Mouse (Mus musculus) inflammation-experienced regulatory T-cells, adult 6 months (primary cell): ENCODE measurements at regions not wholly inside any gene's neighbourhood (a gene's known extent, or its start where the extent isn't known, plus 50 kb on each side); places are given as distances from the start of the nearest gene placed in this dataset.
"Not testable (repeated sequence)": the region's sequence is repeated elsewhere in the genome, so short reads cannot be mapped to it uniquely, and the experiment has no call there.

Experiments used
- ATAC-seq: one replicate; pipeline ENCODE4 v1.8.0; 2017

DNA sequence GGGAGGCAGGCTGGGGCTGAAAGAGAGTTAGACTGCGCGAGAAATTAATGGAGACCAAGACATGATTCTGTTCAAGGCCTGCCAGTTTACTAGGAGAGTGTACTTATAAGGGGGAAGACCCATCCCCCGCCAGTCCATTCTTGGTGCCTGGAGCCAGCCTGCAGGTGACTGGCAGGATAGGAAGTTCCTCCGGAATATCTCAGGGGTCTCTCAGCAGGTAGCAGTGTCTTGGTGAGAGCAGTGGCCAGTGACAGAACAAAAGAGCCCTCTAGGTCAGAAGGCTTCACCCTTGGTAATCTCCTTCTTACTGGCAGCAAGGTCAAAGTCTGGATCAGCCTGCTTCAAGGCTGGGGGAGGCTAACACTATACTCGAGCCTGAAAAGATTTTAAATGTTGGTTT lies 83.7 kb upstream of the Zfp804b start:
- no peak for ATAC-seq

DNA sequence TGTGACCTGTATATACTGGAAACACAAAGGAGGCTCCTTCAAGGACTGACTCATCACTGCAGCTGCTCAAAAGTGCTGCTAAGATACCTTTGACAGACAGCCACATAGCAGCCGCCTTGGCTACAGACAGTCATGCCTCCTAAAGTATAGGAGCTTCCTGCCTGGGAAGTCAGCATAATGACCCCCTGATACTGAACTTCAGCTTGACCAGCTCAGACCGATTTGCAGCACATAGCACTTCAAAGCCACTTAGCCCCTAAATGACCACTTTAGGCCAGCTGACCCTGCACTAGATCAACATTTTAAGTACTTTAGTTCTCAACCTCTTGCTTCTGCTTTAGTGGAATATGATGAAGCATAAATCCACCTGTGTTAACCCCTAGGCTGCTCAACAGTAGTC lies 91.9 kb upstream of the Zfp804b start:
- no peak for ATAC-seq

DNA sequence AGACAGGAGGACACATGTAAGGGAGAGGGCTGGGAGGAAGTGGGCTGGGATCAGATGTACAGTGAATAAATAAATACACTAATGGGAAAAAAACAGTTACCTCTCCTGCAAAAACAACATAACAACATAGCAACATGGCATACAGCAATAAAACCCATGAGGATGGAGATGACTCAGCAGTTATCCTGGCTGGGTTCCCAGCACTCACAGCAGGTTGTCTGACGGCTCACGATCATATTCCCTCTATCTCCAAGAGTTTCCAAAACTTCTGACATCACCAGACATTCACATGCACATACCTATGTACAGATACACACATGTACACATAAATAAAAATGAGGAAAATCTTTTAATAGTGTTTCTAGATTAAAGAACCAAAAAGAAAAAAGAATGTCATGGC lies 103.4 kb upstream of the Zfp804b start:
- no peak for ATAC-seq

DNA sequence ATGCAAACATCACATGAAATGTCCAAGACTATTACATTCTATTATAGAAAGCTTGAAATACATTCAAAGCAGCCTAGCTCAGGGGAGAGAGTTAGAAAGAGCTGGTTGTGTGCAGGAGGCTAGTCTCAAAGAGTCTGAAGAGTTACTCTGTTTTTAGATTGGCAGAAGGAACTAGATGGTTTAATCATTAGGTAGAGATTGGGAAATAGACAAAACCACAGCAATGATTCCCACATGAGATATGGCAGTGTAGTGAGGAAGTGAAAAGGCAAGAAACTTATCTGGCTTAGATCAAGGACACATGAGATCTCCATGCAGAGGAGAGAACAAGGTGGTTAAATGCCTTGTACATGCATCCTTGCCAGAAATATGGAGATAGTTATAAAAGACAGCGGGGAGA lies 110.3 kb upstream of the Zfp804b start:
- no peak for ATAC-seq

DNA sequence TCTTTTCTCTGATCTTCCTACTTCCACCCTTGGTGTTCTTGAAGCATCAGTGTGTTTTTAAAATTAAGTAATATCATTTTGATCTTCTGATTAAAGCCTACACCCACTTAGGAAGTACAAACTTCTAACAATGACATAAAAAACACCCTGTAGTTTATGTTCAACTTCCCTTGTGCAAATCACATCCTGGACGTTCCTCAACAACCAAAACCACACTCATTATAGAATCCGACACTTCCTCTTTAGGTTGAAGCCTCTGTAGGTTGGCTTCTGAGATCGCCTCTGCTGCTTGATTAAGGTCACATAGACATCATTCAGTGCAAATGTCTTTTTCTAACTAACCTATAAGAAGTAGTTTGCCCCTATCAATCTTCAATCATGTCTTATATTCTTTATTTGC lies 112.5 kb upstream of the Zfp804b start:
- no peak for ATAC-seq

DNA sequence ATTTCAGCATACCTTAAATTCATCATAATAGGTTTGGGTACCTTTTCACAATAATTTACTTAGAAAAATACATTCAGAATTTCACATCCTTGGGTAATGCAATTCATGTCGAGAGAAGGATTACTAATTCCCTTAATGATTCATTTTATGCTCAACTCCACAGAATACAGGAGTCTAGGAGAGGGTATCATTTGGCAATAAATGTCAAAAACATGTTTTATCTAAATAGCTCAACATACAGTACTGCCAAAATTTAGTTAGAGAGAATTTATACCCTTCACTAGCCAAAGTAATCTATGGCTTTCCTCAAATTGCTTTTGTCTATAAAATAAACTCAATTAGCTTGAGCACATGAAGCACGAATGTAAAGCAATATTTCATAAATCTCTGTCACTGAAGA lies 144.6 kb upstream of the Zfp804b start:
- no peak for ATAC-seq

DNA sequence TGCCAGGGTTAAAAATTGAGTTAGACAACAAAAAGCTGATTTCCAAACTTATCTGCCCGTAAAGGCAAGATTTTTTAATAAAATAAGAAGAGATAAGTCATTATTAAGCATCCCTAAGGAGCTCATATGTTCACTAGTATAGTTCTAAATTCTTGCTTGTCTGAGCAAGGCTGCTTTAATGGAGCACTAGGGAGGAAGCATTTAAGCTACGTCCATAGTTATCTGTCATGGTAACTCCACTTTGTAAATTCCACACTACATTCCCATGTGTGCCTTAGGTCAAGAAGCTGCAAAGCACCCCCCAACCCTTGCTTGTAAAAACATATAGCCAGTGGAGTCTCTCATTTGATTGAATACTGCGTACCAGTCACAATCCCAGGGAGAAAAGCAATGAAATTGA lies 145.0 kb upstream of the Zfp804b start:
- no peak for ATAC-seq

DNA sequence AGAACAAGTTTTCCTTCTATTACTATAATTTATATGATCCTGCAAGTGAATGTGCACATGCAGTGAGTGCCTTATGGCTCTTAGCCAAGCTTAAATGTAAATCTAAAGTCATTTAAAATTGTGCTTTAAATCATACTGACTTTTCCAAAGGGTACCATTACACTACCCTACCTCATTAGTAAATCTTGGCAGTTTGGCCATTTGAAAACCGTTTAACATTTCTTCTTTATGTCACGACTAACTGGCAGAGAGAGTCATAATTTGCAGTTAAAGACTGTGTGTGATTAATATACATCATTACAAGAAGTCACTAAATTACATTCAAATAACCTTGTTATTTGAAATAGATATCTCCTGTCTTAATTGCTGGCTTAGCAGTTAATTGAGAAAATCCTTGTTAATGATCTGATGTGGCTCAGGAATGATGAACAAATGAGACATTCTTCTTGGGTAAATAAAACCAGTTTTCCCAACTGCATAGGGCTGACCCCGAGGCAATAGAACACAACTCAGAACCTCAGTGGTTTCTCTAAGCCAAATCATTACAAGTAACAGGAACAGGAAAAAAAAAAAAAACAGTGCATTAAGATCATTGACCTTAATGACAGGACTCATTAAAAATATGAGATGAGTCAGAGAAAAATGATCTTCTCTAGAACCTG lies 173.1 kb upstream of the Zfp804b start:
- no peak for ATAC-seq

DNA sequence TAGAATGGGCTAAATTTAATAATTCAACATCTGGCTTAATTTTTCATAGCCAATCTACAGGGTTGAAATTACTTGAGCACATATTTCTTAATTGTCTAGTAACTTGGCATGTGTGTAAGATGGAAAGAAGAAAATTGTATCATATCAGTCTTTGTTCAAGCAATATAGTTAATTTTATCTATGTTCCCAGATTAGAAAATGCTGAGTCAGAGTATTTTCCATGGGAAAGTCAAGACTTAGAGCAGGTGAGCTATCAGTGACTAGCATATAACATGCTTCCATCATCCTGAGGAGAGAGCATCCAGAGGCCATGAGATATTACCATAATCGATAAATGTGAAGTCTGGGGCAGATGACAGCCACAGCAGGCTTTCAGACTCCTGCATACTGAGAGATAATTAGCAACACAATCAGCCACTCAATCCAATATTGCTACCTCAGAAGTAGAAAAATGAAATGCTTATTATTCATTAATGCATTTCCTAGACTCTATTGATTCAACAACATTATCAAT lies 188.2 kb upstream of the Zfp804b start:
- ATAC-seq, result no peak

DNA sequence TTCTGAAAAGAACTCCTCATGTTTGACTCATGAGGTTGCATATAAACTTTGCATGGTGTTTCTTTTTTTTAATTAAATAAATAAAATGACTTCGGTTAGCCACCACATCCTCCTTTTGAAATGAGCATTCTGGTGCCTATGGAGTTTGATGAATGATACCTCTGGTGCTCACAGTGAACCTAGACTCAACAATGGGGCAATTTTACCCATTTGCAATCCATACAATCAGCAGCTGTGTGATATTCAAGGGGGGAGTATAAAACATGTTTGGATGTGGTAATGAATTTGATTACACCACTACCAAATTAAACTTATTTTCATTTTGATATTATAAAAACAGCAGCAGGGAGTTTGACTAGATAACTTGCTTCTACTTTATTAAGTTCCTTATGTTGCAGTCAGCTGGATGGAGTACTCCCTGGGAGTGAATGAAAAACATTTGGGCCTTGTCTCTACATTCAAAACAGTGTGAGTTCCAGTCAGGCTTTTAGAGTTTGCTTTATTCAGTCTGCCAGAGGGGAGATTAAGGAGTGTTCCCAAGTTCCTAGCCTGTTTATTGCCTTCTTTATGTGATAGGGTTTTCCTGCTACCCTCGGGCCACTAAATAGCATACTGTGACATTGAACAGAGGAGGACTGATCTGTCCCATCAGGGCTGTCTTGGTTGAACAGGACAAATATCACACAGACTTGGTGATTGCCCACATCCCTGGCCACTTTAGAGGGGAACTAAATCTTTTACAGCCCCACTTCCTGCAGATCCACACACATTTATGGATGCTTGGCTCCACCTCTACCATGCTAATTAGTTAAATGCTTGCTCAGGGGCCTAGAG lies 195.5 kb upstream of the Zfp804b start:
- ATAC-seq, result no peak

DNA sequence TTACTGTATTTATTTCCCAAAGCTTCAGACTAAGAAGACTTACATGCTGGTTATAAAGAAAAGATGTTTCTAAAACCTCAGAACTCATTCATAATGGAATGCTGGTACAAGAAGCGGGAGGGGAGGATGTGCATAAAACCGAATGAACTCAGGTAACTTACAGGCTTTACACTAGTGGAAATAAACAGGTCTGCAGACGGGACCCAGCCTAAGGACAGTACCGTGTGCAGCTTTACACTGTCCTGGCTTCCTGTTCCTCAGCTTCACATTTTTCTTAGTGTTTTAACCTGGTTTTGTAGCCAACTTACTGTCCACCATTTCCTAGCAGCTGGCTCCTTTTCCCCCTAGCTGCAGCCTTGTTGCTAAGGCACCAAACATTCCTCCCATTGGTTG lies 196.1 kb upstream of the Zfp804b start:
- no peak for ATAC-seq

DNA sequence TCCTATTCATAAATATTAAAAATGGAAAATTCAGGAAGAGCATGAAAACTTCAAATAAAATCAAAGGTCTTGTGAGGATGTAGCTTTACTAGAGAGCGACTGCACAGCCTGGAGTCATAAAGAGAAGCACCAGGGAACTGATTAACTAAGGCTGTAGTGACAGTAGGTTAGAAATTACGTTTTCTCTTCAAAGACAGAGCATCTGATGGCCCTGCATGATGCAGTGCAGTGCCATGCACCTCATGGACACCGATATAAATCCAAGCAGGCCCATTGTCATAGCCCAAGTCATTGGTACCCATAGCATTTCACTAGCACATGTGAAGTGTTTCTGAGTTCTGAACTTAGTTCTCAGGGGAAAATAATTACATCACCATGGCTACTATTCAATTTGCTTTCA lies 199.3 kb upstream of the Zfp804b start:
- no peak for ATAC-seq

DNA sequence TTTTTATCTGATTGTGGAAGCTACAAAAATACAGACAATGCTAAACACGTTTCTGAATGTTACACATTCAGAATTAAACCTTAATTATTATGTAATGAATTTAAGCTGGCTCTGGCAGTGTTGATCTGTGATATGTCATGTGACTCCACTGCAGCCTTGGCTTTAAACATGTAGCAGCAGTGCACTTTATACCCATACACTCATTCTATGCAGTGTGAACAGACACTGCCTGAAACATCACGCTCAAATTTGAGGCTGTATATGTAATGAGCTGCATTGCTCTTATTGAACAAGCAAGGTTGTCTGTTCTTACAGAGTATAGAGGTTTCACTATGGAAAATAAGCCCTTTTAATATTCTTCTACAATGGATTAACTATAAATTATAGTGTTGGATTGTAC lies 235.9 kb upstream of the Zfp804b start:
- no peak for ATAC-seq

DNA sequence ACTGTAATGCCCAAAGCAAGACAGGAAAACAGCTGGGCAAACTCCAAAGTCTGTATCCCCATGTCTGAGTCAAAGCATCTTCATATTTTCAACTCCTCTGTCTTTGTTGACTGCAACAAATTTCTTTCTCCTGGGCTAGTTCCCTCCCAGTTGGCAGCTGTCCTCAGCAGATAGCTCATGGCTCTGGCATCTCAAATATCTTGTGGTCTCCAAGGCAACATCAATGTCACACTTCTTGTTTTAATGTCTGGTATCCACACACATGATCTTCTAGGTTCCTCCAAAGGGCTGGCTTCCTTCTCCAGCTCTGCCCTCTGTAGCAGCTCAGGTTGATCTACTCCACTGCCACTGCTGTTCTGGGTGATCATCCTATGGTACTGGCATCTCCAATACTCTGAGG lies 242.0 kb upstream of the Zfp804b start:
- no peak for ATAC-seq

DNA sequence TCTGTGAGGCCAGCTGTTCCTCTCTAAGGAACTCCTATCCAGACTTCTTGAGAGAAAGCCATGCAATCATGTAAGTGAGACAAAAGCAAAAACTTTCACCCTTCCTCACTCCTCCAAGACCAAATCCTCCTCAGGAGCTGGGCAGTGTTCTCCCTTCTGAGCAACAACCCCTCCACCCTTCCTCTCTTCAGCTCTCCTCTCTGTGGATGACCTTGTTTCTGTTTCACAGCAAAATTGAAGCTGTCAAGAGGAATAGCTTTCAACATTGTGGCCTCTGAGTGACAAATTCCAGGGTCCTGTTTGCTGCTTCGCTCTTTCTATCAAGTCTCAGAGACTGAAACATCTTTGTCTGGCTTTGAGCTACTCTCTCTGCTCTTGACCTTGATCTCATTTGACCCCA lies 255.9 kb upstream of the Zfp804b start:
- ATAC-seq, result no peak

DNA sequence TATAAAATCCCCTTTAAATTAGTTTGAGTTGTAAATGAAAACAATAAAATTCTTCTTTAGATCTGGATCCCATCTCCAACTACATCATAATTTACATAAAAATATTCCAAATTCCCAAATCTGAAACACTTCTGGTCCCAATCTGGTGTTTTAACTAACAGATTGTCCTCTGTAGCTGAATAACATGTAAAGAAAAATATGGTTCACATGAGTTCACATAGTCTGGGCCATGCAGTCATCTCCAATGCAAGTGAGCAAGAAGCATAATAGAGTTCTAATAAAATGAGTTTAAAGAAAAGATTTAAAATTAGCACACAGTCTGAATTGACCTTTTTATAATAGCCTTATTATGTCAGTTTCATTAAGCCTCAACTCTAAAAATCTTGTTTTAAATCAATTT lies 263.0 kb upstream of the Zfp804b start:
- ATAC-seq, result no peak

DNA sequence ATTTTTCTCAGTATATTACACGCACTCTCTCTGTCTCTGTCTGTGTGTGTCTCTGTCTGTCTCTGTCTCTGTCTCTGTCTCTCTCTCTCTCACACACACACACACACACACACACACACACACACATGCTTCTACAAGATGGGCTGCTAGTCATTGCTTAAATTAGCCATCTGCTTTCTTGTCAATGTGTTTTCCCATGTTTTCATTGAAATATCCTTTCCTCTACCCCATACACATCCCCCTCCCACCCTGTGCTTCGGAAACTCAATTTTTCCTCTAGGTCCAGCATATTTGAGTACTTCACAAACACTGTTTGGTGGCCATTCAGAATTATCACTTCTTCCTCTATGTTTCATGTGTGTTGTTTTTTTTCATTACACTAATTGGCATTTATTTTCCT lies 263.4 kb upstream of the Zfp804b start:
- no peak for ATAC-seq

DNA sequence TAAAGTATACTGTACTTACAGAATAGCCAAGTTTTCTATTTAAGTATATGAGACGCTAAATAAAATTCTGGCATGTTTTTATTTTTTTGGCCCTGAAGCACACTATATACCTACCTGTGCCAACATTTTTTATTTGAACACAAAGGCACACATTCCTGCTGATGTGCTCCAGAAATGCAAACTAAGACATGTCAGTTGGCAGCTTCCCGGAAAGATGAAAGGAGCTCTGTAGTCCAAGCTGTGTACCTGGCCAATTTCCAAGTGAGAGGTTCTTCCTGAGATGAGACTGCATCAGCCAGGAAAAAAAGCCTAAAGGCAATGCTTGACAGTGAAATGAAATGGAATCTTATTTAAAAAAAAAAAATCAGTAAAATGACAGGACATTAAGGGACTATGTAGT lies 305.0 kb upstream of the Steap4 start:
- ATAC-seq, result no peak

DNA sequence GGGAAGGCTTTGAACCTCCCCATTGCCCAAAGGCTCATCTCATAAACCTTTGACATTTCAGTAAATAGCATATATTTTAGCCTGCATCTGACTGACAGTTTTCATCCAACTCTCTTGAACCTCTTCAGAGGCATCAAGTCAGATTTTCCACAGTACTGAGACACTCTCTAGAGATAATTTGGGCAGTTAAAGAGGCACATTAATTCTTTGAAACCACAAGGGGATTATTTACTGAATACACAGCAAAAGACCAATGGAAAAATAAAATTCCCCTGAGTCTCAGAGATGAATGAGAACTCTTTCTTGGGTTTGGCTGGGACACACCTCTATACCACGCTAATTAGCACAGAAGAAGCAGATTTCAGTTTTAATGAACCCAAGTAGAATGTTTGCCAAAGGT lies 258.5 kb upstream of the Steap4 start:
- ATAC-seq, result no peak

DNA sequence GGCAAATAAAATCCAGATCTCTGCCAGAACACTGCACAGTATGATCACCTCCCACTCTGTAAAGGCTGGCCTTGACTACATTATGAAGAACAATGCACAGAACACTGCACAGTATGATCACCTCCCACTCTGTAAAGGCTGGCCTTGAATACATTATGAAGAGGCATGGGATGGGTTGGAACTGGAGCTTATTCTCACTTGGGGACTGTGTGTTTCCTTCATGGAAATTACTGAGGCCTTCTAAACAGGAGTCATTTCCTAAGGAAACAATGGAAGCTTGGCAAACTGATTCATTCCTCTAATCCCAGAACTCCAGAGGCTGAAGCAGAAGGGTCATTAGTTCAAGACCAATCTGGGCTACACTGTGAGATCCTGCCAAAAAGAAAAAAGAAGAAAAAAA lies 240.7 kb upstream of the Steap4 start:
- ATAC-seq, result no peak

DNA sequence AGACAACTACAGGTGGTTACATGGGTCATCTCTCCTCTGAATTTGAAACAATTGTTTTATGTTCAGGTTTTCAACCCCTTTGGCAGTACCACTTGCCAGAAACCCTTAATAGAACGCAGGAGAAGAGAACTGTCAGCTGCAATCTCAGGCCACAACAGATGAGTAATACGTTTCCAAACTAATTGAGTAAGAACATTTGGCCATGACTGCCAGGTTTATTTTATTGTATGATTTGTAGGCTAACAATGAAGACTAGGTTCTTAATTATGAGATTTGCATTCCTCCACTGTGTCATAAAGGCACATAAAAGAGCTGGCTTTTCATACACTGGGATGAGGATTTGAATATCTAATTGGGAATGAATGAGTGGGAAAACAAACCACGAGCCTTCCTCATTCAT lies 240.2 kb upstream of the Steap4 start:
- ATAC-seq, result no peak

DNA sequence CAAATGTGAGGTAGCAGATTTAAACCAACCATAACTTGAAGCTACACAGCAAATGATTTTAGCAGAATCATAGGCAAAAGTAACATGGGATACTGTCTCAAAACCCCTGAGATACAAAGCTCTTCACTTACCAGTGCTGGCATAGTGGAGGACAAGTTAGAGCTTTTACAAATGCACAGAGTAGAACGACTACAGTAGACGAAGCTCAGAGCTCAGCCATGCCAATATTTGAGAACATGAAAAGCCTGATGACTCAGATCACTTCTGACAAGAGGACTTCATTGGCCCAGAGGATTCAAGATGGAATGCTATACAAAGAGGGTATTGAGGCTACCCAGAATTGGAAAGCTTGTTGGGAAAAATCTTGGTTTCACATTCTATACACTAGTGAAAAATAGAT lies 239.6 kb upstream of the Steap4 start:
- no peak for ATAC-seq

DNA sequence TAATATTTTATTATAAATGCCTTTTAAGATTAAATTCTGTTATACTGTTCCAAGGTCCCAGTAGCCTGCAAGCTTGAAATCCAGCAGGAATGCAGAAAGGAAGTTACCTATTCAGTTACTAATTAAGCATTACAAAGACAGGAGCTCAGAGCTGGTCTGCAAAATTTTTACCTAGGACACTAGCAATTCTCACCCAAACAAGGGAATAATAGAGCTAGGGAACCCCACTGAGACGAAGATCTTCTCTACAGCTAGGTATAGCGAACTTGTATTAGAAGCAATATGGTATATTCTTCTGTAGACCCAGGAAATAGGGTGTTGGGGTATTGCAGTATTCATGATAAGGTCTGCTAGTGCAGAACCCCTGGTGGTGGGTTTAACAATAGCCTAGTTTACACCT lies 227.7 kb upstream of the Steap4 start:
- ATAC-seq, result not testable (repeated sequence)

DNA sequence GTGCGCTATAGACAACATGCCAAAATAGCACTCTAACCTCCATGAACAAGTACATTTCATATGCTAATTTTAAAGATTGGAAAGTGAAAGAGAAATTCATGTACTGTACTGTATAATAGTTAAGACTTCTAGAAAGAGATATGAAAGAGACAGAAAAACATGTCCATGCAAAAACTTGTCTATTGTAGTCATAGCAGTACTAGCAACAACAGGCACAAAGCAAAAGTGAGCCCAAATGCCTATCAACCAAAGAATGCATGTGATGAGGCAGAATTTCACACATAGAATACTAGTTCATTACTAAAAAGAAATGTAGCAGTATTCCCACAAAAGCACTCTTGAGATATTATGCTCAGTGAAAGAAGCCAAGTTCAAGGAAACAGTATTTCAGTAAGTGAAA lies 180.4 kb upstream of the Steap4 start:
- no peak for ATAC-seq

DNA sequence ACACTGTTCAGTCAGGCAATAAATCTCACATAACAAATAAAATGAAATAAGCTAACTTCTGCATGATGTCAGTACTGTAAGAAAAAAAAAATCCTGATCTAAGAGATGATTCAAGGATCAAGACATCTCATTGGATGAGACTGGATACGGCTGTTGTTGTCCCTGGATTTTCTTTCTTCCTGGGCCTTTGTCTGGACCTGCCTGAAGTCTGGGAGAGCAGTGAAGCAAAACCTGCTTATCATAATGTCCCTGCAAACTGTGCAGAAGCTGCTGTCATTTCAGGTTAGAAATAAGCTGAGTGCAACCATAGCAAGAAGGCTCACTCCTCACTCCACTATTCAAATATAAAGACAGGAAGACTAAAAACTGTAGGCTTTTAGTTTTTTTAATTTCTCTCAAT lies 178.0 kb upstream of the Steap4 start:
- ATAC-seq, result no peak
